Mouse (Mus musculus) myocyte (in vitro differentiated cells): ENCODE measurements at regions not wholly inside any gene's neighbourhood (a gene's known extent, or its start where the extent isn't known, plus 50 kb on each side); places are given as distances from the start of the nearest gene placed in this dataset.

Source experiments
- H3K27me3 ChIP-seq: one replicate; pipeline ENCODE4 v1.6.1; 2011; ENCODE audit not compliant: control insufficient read depth, insufficient read depth, insufficient read length
- H3K36me3 ChIP-seq: one replicate; pipeline ENCODE4 v1.6.1; 2011; ENCODE audit not compliant: control insufficient read depth, insufficient read depth
- H3K4me2 ChIP-seq: one replicate; pipeline ENCODE4 v1.6.1; 2011; ENCODE audit warnings: low read depth, control low read depth
- H3K4me3 ChIP-seq: one replicate; pipeline ENCODE4 v1.5.1; 2011; ENCODE audit warnings: mild to moderate bottlenecking, control low read depth, moderate library complexity
- H3K79me2 ChIP-seq: one replicate; pipeline ENCODE4 v1.6.1; 2011; ENCODE audit not compliant: control insufficient read depth, insufficient read depth
- H3ac ChIP-seq: one replicate; pipeline ENCODE4 v1.6.1; 2011; ENCODE audit not compliant: control insufficient read depth, insufficient read length
- CEBPB ChIP-seq: IDR thresholded peaks from 2 replicates; pipeline ENCODE4 v1.6.1; 2011; ENCODE audit warnings: mild to moderate bottlenecking, moderate library complexity; ENCODE audit not compliant: poor library complexity, insufficient read depth, severe bottlenecking
- E2F4 ChIP-seq: IDR thresholded peaks from one replicate; pipeline ENCODE4 v1.6.1; 2011; ENCODE audit warnings: mild to moderate bottlenecking, control low read depth, moderate library complexity; ENCODE audit not compliant: insufficient read depth
- MAX ChIP-seq: IDR thresholded peaks from one replicate; pipeline ENCODE4 v1.6.1; 2011; ENCODE audit warnings: low read depth, mild to moderate bottlenecking, control low read depth
- MYOD1 ChIP-seq, 3 experiments: IDR thresholded peaks; one replicate each; pipeline ENCODE4 v1.6.1; 2011; ENCODE audit warnings: control low read depth in 2 of 3, low read depth in 2 of 3, mild to moderate bottlenecking in 2 of 3, moderate library complexity in 1 of 3; ENCODE audit not compliant: insufficient read length in 2 of 3, control insufficient read depth in 1 of 3
- MYOG ChIP-seq, 3 experiments: IDR thresholded peaks; one replicate each; pipeline ENCODE4 v1.6.1; 2011; ENCODE audit warnings: control low read depth in 2 of 3, low read depth in 2 of 3, mild to moderate bottlenecking in 2 of 3; ENCODE audit not compliant: insufficient read length in 2 of 3, control insufficient read depth in 1 of 3, insufficient read depth in 1 of 3
- POLR2A ChIP-seq: IDR thresholded peaks from one replicate; pipeline ENCODE4 v1.6.1; 2011; ENCODE audit warnings: low read depth, mild to moderate bottlenecking, control low read depth, moderate library complexity; ENCODE audit not compliant: insufficient read length
- POLR2AphosphoS2 ChIP-seq: IDR thresholded peaks from one replicate; pipeline ENCODE4 v1.6.1; 2011; ENCODE audit warnings: low read depth, control low read depth; ENCODE audit not compliant: insufficient read length
- REST ChIP-seq: IDR thresholded peaks from one replicate; pipeline ENCODE4 v1.6.1; 2011; ENCODE audit warnings: mild to moderate bottlenecking, control low read depth, moderate library complexity; ENCODE audit not compliant: insufficient read depth, insufficient read length
- SRF ChIP-seq: IDR thresholded peaks from one replicate; pipeline ENCODE4 v1.6.1; 2011; ENCODE audit warnings: low read depth; ENCODE audit not compliant: control insufficient read depth, insufficient read length
- TCF12 ChIP-seq: IDR thresholded peaks from one replicate; pipeline ENCODE4 v1.6.1; 2011; ENCODE audit warnings: mild to moderate bottlenecking, control low read depth; ENCODE audit not compliant: poor library complexity, insufficient read depth, severe bottlenecking
- TCF3 ChIP-seq: IDR thresholded peaks from one replicate; pipeline ENCODE4 v1.6.1; 2011; ENCODE audit warnings: low read depth, control low read depth; ENCODE audit not compliant: insufficient read length
- USF1 ChIP-seq: IDR thresholded peaks from one replicate; pipeline ENCODE4 v1.6.1; 2011; ENCODE audit warnings: low read depth, mild to moderate bottlenecking, control low read depth, moderate library complexity

GRCm38 (mm10) chr1:137644601-137645040, 530.9 kb downstream of the Ptprc start:
- TF ChIP-seq REST (no peak), POLR2A (no peak), MYOG (IDR thresholded peaks at IDR 0.05; ENCODE audit: control insufficient read depth in 1 of 3, insufficient read depth in 1 of 3, insufficient read length in 2 of 3, low read depth in 2 of 3) (no peak), MYOD1 (IDR thresholded peaks at IDR 0.05; ENCODE audit: control insufficient read depth in 1 of 3, insufficient read length in 2 of 3, low read depth in 2 of 3) (no peak), POLR2AphosphoS2 (no peak), TCF12 (no peak), MAX (no peak), SRF (no peak), CEBPB (no peak), TCF3 (no peak), USF1 (no peak), E2F4 (no peak)
- H3K4me3 ChIP-seq: no peak overlapping the region

GRCm38 (mm10) chr1:137643508-137643907, 532.0 kb downstream of the Ptprc start:
- H3K36me3 ChIP-seq: no peaks in the 10 kb centered on the region
- no peaks in the 10 kb centered on the region for H3K79me2 ChIP-seq
- H3K27me3 ChIP-seq: no peaks in the 10 kb centered on the region
- TF ChIP-seq USF1: no peak
- TF ChIP-seq E2F4: no peak
- TF ChIP-seq REST: no peak
- TF ChIP-seq TCF3: no peak
- no peak for TF ChIP-seq POLR2AphosphoS2
- no peak for TF ChIP-seq MYOG (IDR thresholded peaks at IDR 0.05; ENCODE audit: control insufficient read depth in 1 of 3, insufficient read depth in 1 of 3, insufficient read length in 2 of 3, low read depth in 2 of 3)
- TF ChIP-seq MYOD1 (IDR thresholded peaks at IDR 0.05; ENCODE audit: control insufficient read depth in 1 of 3, insufficient read length in 2 of 3, low read depth in 2 of 3): no peak
- no peak for TF ChIP-seq POLR2A
- no peak for TF ChIP-seq MAX
- no peak for TF ChIP-seq SRF
- no peak for TF ChIP-seq CEBPB
- TF ChIP-seq TCF12: no peak
- H3K4me3 ChIP-seq: no peak overlapping the region
- no peak overlapping the region for H3ac ChIP-seq
- H3K4me2 ChIP-seq: no peak overlapping the region

More at GRCm38 (mm10) chr1:137644601-137645040, 530.9 kb downstream of the Ptprc start:
- H3K4me2 ChIP-seq: no peak overlapping the region
- no peaks in the 10 kb centered on the region for H3K27me3 ChIP-seq
- H3K36me3 ChIP-seq: no peaks in the 10 kb centered on the region
- H3K79me2 ChIP-seq: no peaks in the 10 kb centered on the region
- H3ac ChIP-seq: no peak overlapping the region

DNA sequence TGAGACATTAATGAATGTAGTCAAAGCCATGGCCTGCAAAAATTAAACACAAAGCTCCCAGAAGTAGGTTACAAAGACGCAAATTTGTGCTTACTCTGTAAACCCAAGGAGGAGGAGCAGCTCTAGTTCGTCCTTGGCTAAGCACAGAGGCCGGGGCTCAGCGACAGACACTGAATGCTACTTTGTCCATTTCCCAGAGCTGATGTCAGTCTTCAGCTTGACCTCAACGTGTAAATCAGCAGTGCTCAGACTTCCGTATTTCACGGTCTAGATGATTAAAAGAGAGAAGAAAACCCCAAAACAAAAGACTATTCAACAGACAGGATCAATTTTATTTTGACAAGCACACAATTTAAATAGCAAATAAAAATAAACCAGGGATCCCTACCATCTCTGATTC, 534.7 kb downstream of the Ptprc start:
- no peak overlapping the region for H3K4me2 ChIP-seq
- no peak overlapping the region for H3K4me3 ChIP-seq
- no peaks in the 10 kb centered on the region for H3K36me3 ChIP-seq
- H3ac ChIP-seq: no peak overlapping the region
- TF ChIP-seq USF1: no peak
- no peak for TF ChIP-seq REST
- TF ChIP-seq SRF: no peak
- no peak for TF ChIP-seq POLR2AphosphoS2
- no peak for TF ChIP-seq MYOG (IDR thresholded peaks at IDR 0.05; ENCODE audit: control insufficient read depth in 1 of 3, insufficient read depth in 1 of 3, insufficient read length in 2 of 3, low read depth in 2 of 3)
- TF ChIP-seq E2F4: no peak
- TF ChIP-seq MAX: no peak
- TF ChIP-seq MYOD1 (IDR thresholded peaks at IDR 0.05; ENCODE audit: control insufficient read depth in 1 of 3, insufficient read length in 2 of 3, low read depth in 2 of 3): no peak
- H3K79me2 ChIP-seq: no peaks in the 10 kb centered on the region
- H3K27me3 ChIP-seq: no peaks in the 10 kb centered on the region

GRCm38 (mm10) chr1:137636947-137637346, 538.6 kb downstream of the Ptprc start:
- no peaks in the 10 kb centered on the region for H3K36me3 ChIP-seq
- TF ChIP-seq MYOD1 (IDR thresholded peaks at IDR 0.05; ENCODE audit: control insufficient read depth in 1 of 3, insufficient read length in 2 of 3, low read depth in 2 of 3) (no peak), CEBPB (no peak), MAX (no peak), SRF (no peak), REST (no peak), MYOG (IDR thresholded peaks at IDR 0.05; ENCODE audit: control insufficient read depth in 1 of 3, insufficient read depth in 1 of 3, insufficient read length in 2 of 3, low read depth in 2 of 3) (no peak), POLR2A (no peak), USF1 (no peak), E2F4 (no peak), POLR2AphosphoS2 (no peak), TCF12 (no peak), TCF3 (no peak)
- no peaks in the 10 kb centered on the region for H3K79me2 ChIP-seq

More at GRCm38 (mm10) chr1:137636947-137637346, 538.6 kb downstream of the Ptprc start:
- H3K27me3 ChIP-seq: no peaks in the 10 kb centered on the region
- H3K4me2 ChIP-seq: no peak overlapping the region
- H3K4me3 ChIP-seq: no peak overlapping the region
- no peak overlapping the region for H3ac ChIP-seq
